Mouse (Mus musculus) neutrophil, adult 5-6 weeks (primary cell): ENCODE results near the gene Tmem127. TPM values are rescaled to one million over a fixed set of nuclear protein-coding genes. Genes with fewer than 3 reads are reported as not detected.
"Not testable (repeated sequence)": the region's sequence is repeated elsewhere in the genome, so short reads cannot be mapped to it uniquely, and the experiment has no call there.

Source experiments
- ATAC-seq: fragments of 151-379, 151-347 bp; 2 replicates; pipeline ENCODE4 v1.8.0; 2017; ENCODE audit warnings: mild to moderate bottlenecking, moderate TSS enrichment; ENCODE audit not compliant: insufficient number of reproducible peaks, poor library complexity, low FRiP score, severe bottlenecking; ENCODE audit errors: extremely low read depth
- total RNA-seq: library from RNA; stranded (forward); fragments of 200-1000 nt; gene quantifications from 2 replicates; pipeline ENCODE4 v1.2.3, GENCODE M21; 2017

Tmem127 gene
- total RNA-seq, 1 experiment from 2014 or later = 83.6 TPM

DNA sequence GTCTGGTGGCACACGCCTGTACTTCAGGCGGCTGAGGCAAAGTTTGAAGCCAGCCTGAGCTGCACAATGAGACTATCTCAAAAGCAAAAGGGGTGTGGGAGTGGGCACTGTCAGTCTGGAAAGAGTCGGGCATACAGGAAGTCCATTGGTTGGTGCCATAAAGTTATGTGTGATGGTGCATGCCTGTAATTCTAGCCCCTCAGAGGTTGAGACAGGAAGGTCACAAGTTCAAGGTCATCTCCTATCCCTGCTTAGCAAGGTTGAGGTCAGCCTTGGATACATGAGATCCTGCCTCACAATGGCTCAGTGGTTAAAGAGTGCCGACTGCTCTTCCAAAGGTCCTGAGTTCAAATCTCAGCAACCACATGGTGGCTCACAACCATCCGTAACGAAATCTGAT, 7.6 kb downstream of the Tmem127 start:
- no peak for ATAC-seq

- no peak for ATAC-seq
These were observed 11.6 kb downstream of the Tmem127 start for GRCm38 (mm10) chr2:127259340-127259739.

GRCm38 (mm10) chr2:127262480-127262879, 14.8 kb downstream of the Tmem127 start:
- ATAC-seq = no peak

DNA sequence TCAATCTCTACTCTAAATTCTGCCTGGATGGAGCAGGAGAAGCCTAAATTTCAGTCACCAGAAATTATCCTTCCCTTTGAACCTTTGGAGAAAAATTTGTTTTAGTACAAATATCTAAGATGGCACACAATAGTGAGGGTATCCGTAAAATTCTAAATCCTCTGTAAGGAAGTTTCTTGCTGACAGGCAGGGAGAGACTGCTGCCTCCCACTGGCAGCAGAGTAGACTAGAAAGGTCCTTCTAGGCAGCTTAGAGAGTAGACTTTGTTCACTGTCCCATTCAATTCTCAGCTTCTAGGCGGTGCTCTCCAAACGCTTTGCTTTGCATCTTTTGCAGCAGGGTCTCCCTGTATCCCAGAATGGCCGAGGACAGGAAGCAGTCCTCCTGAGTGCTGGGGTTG, 20.1 kb downstream of the Tmem127 start:
- ATAC-seq = no peak

GRCm38 (mm10) chr2:127269491-127270299, 22.0 kb downstream of the Tmem127 start, which contains the start of gene Stard7:
TSS of gene Stard7 (plus strand) at chr2:127270218.
- peak; percentile 98 for ATAC-seq

DNA sequence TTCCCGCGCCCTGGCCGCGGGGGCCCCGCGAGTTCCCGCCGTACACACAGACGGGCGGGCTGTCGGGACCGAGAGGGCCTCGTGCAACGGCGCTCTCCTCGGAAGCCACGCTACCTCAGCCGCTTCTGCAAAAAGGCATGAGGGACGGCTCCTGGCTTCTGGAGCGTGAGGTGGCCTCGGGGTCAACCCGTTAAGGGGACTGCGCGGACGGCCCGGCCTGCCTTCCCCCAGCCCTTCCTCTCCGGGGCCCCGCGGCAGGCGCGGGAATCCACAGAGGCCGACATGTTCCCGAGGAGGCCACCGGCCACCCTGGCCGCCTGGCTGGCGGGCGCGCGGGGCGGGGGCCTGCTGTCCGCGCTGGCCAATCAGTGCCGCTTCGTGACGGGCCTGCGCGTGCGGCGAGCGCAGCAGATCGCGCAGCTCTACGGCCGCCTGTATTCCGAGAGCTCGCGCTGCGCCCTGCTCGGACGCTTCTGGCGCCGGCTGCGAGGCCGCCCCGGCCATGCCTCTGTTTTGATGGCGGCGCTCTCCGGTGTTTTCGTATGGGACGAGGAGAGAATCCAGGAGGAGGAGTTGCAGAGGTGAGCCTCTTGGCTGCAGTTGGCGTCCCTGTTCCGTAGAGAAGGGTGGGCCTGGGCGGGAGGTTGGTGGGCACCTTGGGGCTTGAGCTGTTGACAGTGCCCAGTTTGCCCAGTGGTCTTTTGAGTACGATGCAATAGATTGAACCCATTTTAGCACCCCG, 22.8 kb downstream of the Tmem127 start:
- peak; percentile 70 for ATAC-seq

- no peak for ATAC-seq
These were observed 23.4 kb downstream of the Tmem127 start for GRCm38 (mm10) chr2:127271042-127271515.

GRCm38 (mm10) chr2:127272049-127272448, 24.3 kb downstream of the Tmem127 start:
- ATAC-seq = not testable (repeated sequence)

GRCm38 (mm10) chr2:127272806-127273205, 25.1 kb downstream of the Tmem127 start:
- no peak for ATAC-seq

- ATAC-seq = no peak
These were observed 26.9 kb downstream of the Tmem127 start for GRCm38 (mm10) chr2:127274590-127274989.

- no peak for ATAC-seq
These were observed 28.0 kb downstream of the Tmem127 start for GRCm38 (mm10) chr2:127275551-127276320.

DNA sequence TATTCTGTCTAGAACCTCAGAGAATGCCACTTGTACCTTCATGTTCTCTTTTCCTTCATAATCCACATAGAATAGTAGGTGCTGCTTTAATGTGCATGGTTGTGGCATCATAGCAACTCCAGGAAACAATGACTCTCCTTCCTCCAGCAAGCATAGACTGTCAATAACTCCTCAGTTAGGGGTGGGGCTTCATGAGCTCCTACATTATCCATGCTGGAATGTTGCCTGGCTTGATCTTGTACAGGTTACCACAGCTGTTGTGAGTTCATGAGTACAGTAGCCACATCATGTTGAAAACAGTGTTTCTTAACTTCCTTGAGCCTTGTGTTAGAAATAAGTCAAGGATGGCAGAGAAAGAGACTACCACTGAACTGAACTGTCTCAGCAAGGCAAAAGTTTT, 30.5 kb downstream of the Tmem127 start:
- ATAC-seq = no peak

- no peak for ATAC-seq
These were observed 44.5 kb downstream of the Tmem127 start for GRCm38 (mm10) chr2:127292250-127292649.

GRCm38 (mm10) chr2:127297001-127297805, 49.5 kb downstream of the Tmem127 start:
- ATAC-seq = no peak

- ATAC-seq = no peak
These were observed 50.3 kb downstream of the Tmem127 start for GRCm38 (mm10) chr2:127298056-127298455.

DNA sequence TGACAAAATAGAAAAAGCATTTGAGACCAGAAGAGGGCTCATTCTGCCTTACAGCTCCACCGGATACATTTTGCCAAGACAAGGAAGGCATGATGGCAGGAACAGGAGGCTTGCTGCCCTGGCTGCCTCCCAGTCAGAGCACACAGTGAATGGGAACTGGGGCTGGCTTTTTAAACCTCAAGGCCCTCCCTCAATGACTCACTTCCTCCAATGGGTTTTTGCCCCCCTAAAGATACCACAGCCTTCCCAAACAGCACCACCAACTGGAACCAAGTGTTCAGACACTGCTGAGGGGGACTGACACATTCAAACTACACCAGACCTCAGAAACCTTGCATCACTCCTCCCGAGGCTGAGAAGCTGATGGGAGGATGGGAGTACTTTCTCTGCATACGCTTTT, 53.0 kb downstream of the Tmem127 start:
- ATAC-seq = peak; percentile 61

DNA sequence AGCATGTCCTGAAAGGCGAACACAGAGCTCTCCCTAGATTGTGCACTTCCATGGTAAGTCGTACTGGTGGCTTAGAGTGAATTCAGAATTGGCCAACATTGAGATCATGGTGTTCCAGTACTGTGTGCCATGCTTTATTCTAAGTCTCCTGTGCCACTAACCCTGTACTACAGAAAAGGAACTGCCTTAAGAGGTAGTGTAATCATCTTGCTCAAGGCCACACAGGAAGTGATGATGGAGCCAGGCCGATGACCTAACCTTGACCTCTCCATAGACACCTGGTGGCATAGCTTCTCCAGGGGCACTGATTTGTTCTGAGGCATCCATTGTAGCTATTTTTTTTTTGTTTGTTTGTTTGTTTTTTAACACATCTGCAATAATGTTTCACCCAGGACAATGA, 54.2 kb downstream of the Tmem127 start:
- peak; percentile 96 for ATAC-seq

DNA sequence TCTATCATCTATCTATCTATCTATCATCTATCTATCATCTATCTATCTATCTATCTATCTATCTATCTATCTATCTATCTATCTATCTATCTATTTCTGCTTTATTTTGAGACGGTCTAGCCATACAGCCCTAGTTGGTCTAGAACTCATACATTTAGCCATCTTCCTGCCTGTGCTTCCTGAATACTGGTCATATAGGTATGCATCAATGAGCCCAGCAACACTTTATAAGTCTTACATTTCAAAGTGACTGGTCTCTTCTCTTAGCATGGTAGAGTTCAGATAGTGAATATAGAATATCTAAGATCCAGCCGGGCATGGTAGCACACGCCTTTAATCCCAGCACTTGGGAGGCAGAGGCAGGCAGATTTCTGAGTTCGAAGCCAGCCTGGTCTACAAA, 56.5 kb downstream of the Tmem127 start:
- not testable (repeated sequence) for ATAC-seq
